Mouse (Mus musculus): ENCODE results near the gene Gm10985.
A peak's percentile ranks its signal among the peaks of the same experiment; 100 is the strongest.

Gene Gm10985

GRCm38 (mm10) chr3:53844786-53845185, at the start of gene Gm10985:
Gene Gm10985 (plus strand): TSS chr3:53845086.
- no peak for DNase-seq (ENCODE audit: low read depth, low spot score)

GRCm38 (mm10) chr3:53796933-53797332, 48.0 kb upstream of the Gm10985 start:
- no peak for DNase-seq (ENCODE audit: low read depth, low spot score)

- DNase-seq (ENCODE audit: low read depth, low spot score) = no peak
Measured at GRCm38 (mm10) chr3:53799671-53800070, 45.2 kb upstream of the Gm10985 start.

GRCm38 (mm10) chr3:53813421-53813977, 31.4 kb upstream of the Gm10985 start:
- no peak for DNase-seq (ENCODE audit: low read depth, low spot score)

- no peak for DNase-seq (ENCODE audit: low read depth, low spot score)
Measured at GRCm38 (mm10) chr3:53834238-53834637, 10.6 kb upstream of the Gm10985 start.

GRCm38 (mm10) chr3:53846206-53846928, 1.5 kb downstream of the Gm10985 start:
- no peak for DNase-seq (ENCODE audit: low read depth, low spot score)

GRCm38 (mm10) chr3:53847726-53848125, 2.8 kb downstream of the Gm10985 start:
- no peak for DNase-seq (ENCODE audit: low read depth, low spot score)

- no peak for DNase-seq (ENCODE audit: low read depth, low spot score)
Measured at GRCm38 (mm10) chr3:53848262-53848661, 3.4 kb downstream of the Gm10985 start.

- no peak for DNase-seq (ENCODE audit: low read depth, low spot score)
Measured at GRCm38 (mm10) chr3:53854261-53854660, 9.4 kb downstream of the Gm10985 start.

- DNase-seq (ENCODE audit: low read depth, low spot score) = no peak
Measured at GRCm38 (mm10) chr3:53854831-53855230, 9.9 kb downstream of the Gm10985 start.

GRCm38 (mm10) chr3:53863383-53864220, 18.7 kb downstream of the Gm10985 start, which contains the start of gene Ufm1:
Gene Ufm1 (minus strand): TSS chr3:53863830.
- peak; percentile 89 for DNase-seq (ENCODE audit: low read depth, low spot score)

GRCm38 (mm10) chr3:53868212-53868611, 23.3 kb downstream of the Gm10985 start:
- DNase-seq (ENCODE audit: low read depth, low spot score) = no peak

GRCm38 (mm10) chr3:53869263-53869662, 24.4 kb downstream of the Gm10985 start:
- DNase-seq (ENCODE audit: low read depth, low spot score) = no peak

- DNase-seq (ENCODE audit: low read depth, low spot score) = no peak
Measured at GRCm38 (mm10) chr3:53870482-53870881, 25.6 kb downstream of the Gm10985 start.

GRCm38 (mm10) chr3:53871596-53871995, 26.7 kb downstream of the Gm10985 start:
- no peak for DNase-seq (ENCODE audit: low read depth, low spot score)

GRCm38 (mm10) chr3:53890619-53891540, 46.0 kb downstream of the Gm10985 start:
- DNase-seq (ENCODE audit: low read depth, low spot score) = no peak
